Mouse (Mus musculus): Measurements from ENCODE around the gene Ccdc6.
A peak's percentile ranks its signal among the peaks of the same experiment; 100 is the strongest.

The Ccdc6 gene

DNA sequence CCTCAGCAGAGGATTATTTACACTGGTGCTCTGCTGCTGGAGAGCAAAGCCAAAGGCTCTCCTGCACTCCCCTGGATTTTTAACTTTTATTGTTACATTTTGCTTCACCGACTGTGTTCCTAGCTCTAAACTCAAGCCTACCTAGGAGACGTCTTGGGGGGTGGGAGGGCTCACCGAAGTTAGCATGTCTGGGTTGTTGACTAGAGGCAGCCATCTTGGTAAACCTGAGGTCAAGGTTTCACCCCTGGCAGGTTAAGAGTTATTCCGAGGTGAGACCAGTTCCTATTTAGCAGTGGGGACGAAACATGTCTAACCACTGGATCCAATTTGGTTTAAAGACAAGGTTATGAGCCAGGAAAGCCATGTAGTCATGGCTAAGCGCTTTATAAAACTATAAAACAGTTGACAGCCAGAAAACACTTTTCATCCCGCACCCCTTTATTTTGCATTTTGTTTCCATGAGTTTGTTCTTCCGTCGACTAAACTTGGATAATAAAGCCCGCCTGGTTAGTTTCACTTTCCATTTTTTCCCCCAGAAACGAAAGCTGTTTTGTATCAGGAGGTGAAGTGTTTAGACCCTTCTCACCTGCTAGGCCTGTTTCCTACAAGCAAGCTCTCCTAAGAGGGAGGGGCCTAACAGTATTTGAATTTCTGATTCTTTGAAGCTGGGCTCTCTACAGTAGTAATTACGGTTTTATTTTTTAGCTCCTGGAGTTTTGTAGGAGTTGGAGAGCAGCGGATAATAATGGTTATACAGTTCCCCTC is 1.2 kb upstream of the Ccdc6 start:
- DNase-seq: peak; percentile 16

GRCm38 (mm10) chr10:70097291-70097901 is 475 bp downstream of the Ccdc6 start:
- peak; percentile 37 for DNase-seq

DNA sequence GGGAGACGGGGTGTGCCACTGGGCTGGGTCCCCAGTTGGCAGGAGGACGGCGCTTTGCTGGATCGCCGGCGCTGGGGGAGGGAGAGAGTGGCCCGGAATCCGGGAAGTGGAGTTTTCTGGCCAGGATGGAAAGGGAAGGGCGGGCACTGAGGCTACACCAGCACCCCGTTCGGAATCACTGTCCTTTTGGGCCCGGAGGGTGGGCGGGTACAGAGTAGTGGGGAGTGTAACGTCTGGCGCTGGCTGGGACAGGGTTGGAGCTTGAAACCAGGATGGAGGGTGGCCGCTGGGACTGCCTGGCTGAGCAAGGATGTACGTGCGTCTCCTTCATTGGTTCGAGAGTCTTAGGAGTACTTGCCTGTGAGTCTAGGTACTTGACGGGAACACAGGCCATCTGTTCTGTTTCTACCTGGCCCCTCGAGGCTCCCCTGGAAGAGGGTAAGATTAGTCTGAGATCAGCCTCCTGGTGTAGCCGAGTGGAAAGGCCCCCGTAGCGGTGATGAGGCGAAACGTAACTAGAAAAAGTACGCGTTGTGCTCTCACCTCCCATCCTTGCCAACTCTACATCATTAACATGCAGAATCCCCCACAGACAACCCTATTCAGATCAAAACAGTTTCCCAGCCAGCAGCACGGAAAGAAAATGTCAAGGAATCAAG is 1.1 kb downstream of the Ccdc6 start:
- DNase-seq: peak; percentile 31

DNA sequence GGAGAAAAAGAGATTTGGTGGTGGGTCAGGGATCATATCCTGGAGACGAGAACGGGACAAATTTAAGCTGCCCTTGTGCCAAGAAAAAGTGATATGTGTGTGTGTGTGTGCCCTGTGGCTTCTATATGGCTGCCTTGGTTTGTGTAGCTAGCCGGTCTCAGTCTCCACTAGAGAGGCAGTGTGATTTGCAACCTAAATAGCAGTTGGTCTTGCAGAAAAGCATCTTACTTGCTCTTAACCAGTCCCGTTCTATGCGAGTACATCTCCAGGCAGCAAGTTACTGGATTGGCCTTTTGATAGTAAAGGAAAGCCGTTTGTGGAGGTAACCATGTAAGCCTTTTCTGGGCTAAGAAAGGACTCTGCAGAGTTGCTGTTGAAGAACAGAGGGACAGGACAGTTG is 1.7 kb downstream of the Ccdc6 start:
- no peak for DNase-seq

DNA sequence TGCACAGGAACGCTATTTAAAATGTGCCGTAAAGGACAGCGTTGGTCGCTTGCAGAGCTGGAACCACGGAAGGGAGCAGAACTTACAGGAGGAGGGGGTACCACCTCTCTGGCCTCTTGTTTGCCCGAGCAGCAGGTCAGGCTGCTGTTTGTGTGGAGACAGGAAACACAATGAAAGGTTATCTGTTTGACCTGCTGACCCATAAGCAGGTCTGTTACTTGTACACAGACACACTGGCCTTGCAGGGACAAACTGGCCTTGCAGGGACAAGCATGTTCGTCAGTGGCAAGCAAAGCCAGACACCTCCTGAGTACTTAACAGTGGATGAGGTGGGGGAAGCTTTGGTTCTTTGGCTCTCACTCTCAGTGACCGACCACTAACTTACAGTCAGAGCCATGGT is 2.1 kb downstream of the Ccdc6 start:
- DNase-seq: no peak

- no peak for DNase-seq
Measured at GRCm38 (mm10) chr10:70102086-70102485, 5.2 kb downstream of the Ccdc6 start.

GRCm38 (mm10) chr10:70108016-70108415 is 11.1 kb downstream of the Ccdc6 start:
- no peak for DNase-seq

DNA sequence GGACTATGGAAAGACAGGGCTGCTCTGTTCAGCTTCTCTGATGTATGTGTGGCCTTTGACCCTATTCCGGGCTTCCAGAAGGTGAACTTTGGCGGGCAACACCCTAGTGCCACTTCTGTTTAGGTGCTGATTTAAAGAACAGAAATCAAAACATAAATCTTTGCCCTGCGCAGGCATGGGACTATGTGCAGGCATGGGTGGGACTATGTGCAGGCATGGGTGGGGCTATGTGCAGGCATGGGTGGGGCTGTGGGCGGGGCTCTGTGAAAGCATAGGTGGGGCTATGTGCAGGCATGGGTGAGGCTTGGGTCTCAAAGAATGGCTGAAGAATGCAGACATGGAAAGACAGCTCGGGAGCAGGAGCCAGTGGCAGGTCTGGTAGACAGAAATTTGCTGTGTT is 13.1 kb downstream of the Ccdc6 start:
- no peak for DNase-seq

DNA sequence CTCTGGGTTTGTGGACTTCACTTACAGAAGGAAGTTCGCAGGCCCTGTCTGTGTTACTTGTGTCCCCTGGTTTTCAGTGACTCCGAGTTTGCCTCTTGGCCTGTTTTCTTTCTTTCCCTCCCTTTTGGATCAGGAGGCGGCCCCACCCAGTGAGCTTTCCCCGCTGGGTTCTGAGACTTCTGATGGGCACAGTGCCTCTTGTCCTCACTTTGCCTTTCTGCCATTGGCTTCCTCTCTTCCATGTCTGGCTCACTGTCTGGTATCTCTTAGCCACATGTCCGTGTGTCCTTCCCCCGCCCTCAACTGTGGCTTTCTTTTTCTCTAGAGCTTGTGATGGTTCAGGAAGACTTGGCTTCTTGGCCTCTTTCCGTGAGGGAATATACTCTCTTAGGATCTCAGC is 13.9 kb downstream of the Ccdc6 start:
- no peak for DNase-seq

- DNase-seq: no peak
Measured at GRCm38 (mm10) chr10:70111643-70112042, 14.7 kb downstream of the Ccdc6 start.

- no peak for DNase-seq
Measured at GRCm38 (mm10) chr10:70114048-70114635, 17.2 kb downstream of the Ccdc6 start.

- DNase-seq: no peak
Measured at GRCm38 (mm10) chr10:70116454-70116853, 19.5 kb downstream of the Ccdc6 start.

DNA sequence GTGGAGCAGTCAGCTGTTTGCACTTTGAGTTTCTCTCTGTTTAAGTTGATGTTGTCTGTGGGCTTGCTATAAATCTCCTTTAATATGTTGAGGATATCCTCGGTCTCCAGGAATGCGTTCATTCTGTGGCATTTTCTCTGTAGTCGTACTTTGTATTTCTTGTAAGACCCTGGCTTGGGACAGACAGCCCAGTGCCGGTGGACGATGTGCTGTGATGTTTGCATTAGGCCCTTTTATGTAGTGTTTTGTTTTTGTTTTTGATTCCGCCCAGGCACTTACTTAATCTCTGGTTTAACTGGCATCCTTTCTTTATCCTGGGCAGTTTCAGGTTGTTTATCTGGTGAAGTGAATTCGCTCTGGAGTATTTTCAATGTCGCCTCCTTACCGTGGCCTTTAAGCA is 22.5 kb downstream of the Ccdc6 start:
- DNase-seq: no peak

DNA sequence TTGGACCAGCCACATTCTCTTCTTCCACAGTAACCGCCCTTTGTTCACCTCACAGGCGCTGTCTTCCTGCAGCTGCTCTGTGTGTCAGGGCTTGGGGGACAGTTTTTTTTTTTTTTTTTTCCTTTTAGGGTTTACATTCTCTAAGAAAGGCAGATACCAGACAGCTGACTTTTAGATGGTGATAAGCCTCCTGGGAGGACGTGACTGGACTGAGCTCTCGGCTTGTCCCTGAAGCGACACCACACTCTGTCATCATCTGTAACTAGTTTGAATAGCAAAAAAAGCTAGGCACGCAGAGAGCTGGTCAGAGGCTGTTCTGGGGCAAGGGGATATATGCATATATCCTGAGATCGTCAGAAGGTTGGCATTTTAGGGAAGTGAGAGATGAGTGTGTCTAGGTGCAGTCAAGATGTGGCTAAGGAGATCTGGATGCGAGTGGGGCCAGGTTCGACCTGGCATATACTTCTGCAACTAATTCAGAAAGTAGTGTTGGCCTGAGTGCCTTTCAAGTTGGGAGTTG is 23.0 kb downstream of the Ccdc6 start:
- DNase-seq: no peak

- no peak for DNase-seq
Measured at GRCm38 (mm10) chr10:70120671-70121405, 23.9 kb downstream of the Ccdc6 start.

DNA sequence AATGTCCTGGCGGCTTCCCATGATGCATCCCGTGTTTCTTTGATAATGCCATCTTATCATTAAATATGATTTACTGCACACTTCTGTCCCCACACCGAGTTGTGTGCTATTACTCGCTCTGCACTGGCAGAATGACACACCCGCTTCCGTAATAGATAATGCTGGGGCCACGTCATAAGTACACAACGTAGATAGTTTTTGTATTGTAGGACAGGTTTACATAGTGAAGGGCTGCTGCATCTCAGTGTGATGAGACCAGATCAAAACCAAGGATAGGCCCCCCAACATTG is 24.4 kb downstream of the Ccdc6 start:
- DNase-seq: no peak

DNA sequence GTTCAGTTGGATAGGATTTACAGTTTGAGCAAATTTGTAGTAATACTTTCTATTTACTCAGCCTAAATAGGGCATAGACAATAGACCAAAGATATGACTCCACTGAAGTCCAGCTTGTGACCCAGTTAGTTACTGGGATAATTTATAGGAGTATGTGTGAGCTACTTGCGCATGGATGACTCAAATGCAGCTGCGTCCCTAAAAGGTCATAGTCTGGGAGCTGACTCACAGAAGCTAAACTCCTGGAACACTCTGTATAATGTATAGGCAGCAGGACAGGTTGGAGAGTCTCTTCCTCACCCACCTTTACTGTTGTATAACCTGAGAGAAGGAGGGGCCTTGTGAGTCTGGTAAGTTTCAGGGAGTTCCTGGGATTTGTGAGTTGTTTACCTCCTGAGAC is 26.5 kb downstream of the Ccdc6 start:
- no peak for DNase-seq

DNA sequence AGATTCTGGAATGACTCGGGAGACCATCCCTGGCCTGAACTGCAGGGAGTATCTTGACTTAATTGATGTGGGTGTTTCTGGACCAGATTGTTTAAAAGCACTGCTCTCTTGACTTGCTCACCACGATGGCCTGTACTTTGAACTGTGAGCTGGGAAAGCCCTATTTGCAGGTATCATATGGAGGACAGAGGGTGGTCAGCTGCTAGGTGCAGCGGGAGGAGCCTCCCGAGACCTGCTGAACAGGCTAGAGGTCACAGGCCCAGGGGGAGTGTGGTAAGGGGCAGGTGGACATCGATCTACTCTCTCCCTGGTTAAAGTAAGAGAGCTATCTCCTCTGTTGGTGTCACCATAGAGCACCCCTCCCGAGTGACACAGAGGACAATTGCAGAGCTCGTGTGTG is 28.6 kb downstream of the Ccdc6 start:
- no peak for DNase-seq

- DNase-seq: no peak
Measured at GRCm38 (mm10) chr10:70127273-70127672, 30.4 kb downstream of the Ccdc6 start.

- no peak for DNase-seq
Measured at GRCm38 (mm10) chr10:70128408-70128807, 31.5 kb downstream of the Ccdc6 start.

- DNase-seq: no peak
Measured at GRCm38 (mm10) chr10:70132087-70132560, 35.2 kb downstream of the Ccdc6 start.

DNA sequence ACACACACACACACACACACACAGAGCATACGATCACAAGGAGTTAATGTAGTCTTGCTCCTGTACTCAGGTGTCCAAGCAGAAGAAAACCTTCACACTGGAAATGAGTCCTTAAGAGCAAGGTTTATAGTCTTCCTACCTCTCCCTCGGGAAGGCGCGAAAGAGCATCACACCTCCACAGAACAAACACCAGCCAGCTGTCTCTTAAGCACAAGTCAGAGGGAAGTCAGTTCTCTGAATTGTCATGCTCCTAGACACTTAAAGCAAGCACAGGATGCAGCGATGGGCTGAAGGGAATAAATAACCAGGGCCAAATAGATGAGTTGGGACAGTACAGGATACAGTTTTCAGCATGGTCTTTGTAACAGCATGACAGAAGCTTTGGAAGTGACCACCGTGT is 35.8 kb downstream of the Ccdc6 start:
- no peak for DNase-seq

DNA sequence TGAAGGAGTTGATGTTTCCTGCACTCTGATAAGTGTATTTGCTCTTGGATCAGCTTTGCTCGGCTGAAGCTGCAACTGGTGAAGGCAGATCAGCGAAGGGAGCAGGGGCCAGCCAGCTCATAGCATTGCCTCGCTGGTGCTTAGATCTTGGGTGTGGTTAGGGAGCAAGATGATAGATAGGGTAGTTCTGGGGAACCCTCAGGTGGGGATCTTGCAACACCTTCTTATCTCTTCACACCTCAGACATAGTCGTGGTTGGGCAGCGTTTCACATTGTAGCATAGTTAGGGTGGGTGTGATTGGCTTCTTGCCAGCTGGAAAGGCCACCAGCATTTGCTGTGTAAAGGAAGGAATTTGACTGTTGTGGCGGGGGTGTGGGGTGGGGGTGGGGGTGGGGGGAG is 36.3 kb downstream of the Ccdc6 start:
- DNase-seq: no peak

Measured in kidney, adult 11 months (tissue).